Mouse (Mus musculus) MEL (cell line): Measurements from ENCODE around the gene Agbl3.

Experiments used
- CHD2 ChIP-seq: IDR thresholded peaks from 2 replicates; pipeline ENCODE4 v1.6.1; 2011; ENCODE audit warnings: low read length, improper control_type of control experiment
- CTCF ChIP-seq, 3 experiments: IDR thresholded peaks in 2 of 3; conservative IDR thresholded peaks in 1 of 3; 2 replicates each; pipeline ENCODE4 v1.5.1; 2011 to 2012; ENCODE audit warnings: low read length in 3 of 3, low read depth in 2 of 3, mild to moderate bottlenecking in 2 of 3, improper control_type of control experiment in 1 of 3, inconsistent platforms in 1 of 3, mixed read lengths in 1 of 3, moderate library complexity in 1 of 3; ENCODE audit not compliant: control insufficient read depth in 1 of 3, insufficient read depth in 1 of 3, poor library complexity in 1 of 3, severe bottlenecking in 1 of 3
- ELF1 ChIP-seq: IDR thresholded peaks from 2 replicates; pipeline ENCODE4 v1.6.1; 2014; ENCODE audit warnings: low read depth, mild to moderate bottlenecking, inconsistent platforms, low read length, improper control_type of control experiment, moderate library complexity
- ETS1 ChIP-seq: IDR thresholded peaks from 2 replicates; pipeline ENCODE4 v1.6.1; 2012; ENCODE audit warnings: low read depth, mild to moderate bottlenecking, inconsistent platforms, low read length, improper control_type of control experiment, moderate library complexity
- GATA1 ChIP-seq: IDR thresholded peaks from 2 replicates; pipeline ENCODE4 v1.6.1; 2011; ENCODE audit warnings: low read depth, low read length, improper control_type of control experiment
- HCFC1 ChIP-seq: IDR thresholded peaks from 2 replicates; pipeline ENCODE4 v1.6.1; 2012; ENCODE audit warnings: low read depth, mild to moderate bottlenecking, inconsistent platforms, low read length, improper control_type of control experiment, moderate library complexity
- MAFK ChIP-seq: IDR thresholded peaks from 2 replicates; pipeline ENCODE4 v1.6.1; 2011; ENCODE audit warnings: low read depth, mild to moderate bottlenecking, low read length, improper control_type of control experiment, borderline replicate concordance
- MAX ChIP-seq: IDR thresholded peaks from 2 replicates; pipeline ENCODE4 v1.6.1; 2011; ENCODE audit warnings: low read length, improper control_type of control experiment
- MYC ChIP-seq: IDR thresholded peaks from 2 replicates; pipeline ENCODE4 v1.6.1; 2011; ENCODE audit warnings: low read depth, mild to moderate bottlenecking, low read length, improper control_type of control experiment, moderate library complexity
- NELFE ChIP-seq: IDR thresholded peaks from 2 replicates; pipeline ENCODE4 v1.6.1; 2011; ENCODE audit warnings: low read depth, low read length, improper control_type of control experiment
- NRF1 ChIP-seq: IDR thresholded peaks from 2 replicates; pipeline ENCODE4 v1.6.1; 2014; ENCODE audit warnings: low read depth, mild to moderate bottlenecking, inconsistent platforms, low read length, improper control_type of control experiment, moderate library complexity; ENCODE audit not compliant: poor library complexity, insufficient read depth, severe bottlenecking
- RCOR1 ChIP-seq: IDR thresholded peaks from 2 replicates; pipeline ENCODE4 v1.6.1; 2012; ENCODE audit warnings: low read depth, mild to moderate bottlenecking, inconsistent platforms, low read length, improper control_type of control experiment
- TCF12 ChIP-seq: IDR thresholded peaks from 2 replicates; pipeline ENCODE4 v1.6.1; 2014; ENCODE audit warnings: low read depth, mild to moderate bottlenecking, inconsistent platforms, low read length, improper control_type of control experiment, moderate library complexity
- USF1 ChIP-seq: IDR thresholded peaks from 2 replicates; pipeline ENCODE4 v1.6.1; 2014; ENCODE audit warnings: low read depth, mild to moderate bottlenecking, inconsistent platforms, low read length, improper control_type of control experiment, moderate library complexity

DNA sequence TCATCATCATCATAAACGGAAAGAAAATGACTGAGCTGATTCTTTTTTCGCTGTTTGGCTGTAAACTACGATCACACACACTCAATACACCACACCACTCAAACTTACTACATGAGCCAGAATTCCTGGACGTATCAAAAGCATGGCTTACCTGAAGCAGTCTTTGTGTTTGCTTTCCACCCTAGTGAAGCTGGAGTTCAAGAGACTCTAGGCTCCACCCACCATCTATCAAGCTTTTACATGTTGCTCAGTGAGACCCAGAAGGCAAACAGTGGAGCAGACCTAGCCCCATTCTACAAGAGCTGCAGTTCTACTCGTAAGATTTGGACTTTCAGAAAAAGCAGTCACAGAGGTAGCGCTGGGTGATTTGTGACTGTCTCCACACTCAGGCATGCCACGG is 122.3 kb downstream of the Agbl3 start:
- TF ChIP-seq NRF1: no peak
- TF ChIP-seq CTCF (IDR thresholded peaks at IDR 0.05 in 2 of 3, conservative IDR thresholded peaks at IDR 0.05 in 1 of 3; ENCODE audit: control insufficient read depth in 1 of 3, insufficient read depth in 1 of 3, low read depth in 2 of 3, low read length in 3 of 3, poor library complexity in 1 of 3, severe bottlenecking in 1 of 3): no peak
- no peak for TF ChIP-seq MAFK
- no peak for TF ChIP-seq MAX
- no peak for TF ChIP-seq RCOR1
- no peak for TF ChIP-seq HCFC1
- no peak for TF ChIP-seq GATA1
- TF ChIP-seq TCF12: no peak
- TF ChIP-seq CHD2: no peak
- TF ChIP-seq ELF1: no peak
- TF ChIP-seq USF1: no peak
- TF ChIP-seq ETS1: no peak
- no peak for TF ChIP-seq NELFE
- TF ChIP-seq MYC: no peak
